ENCODE assay signal across 11 mouse cellular contexts in the genomic region with DNA sequence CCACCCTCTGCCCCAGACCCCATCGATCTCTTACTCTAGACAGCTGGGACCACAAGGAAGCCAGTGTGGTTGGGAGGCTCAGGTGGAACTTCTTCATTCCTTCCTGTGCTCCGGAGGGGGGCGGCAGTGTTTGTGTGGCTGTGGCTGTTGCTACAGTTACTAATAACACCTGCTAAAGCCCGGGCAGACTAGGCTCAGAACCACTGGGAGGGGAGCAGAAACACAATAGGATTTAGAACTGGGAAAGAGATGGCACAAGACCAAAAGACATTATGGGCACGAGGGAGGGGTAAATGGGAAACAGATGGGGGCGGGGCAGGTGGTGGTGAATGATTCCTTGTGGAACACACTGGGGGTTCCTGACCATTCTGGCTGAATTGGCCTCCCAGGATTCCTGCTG. TPM values are rescaled to one million over a fixed set of nuclear protein-coding genes. Genes with fewer than 3 reads are reported as not detected.
DNase-seq lines count a peak whose midpoint lies in the region; ATAC-seq lines count a peak whose summit lies in the region.
"Had no signal": no experiment of that assay in that cellular context is flagged by ENCODE, and none has a peak within 500 bp of the region (broad histone marks: within the 10 kb centered on the region; RNA-seq: fewer than 3 reads in every experiment).

No protein-coding gene starts in this region.

- 36% methylated on average over 6 of the region's 6 CpGs for WGBS in forebrain, embryonic 14.5 days
- 54% methylated on average over 6 of the region's 6 CpGs for WGBS in forebrain, embryonic 10.5 days

- no peak overlapping the region for H3K4me3 ChIP-seq in forebrain, embryonic 14.5 days (ENCODE audit: low read depth, low read length)
- no peak overlapping the region for H3K4me3 ChIP-seq in forebrain, embryonic 10.5 days
- H3K4me3 ChIP-seq: heart, embryonic 13.5 days had no signal

- no peaks in the 10 kb centered on the region for H3K4me1 ChIP-seq in forebrain, embryonic 14.5 days (ENCODE audit: control insufficient read depth, insufficient read depth, low read length)
- peaks cover 21% of the 10 kb centered on the region for H3K4me1 ChIP-seq in forebrain, embryonic 10.5 days

- H3K27me3 ChIP-seq in forebrain, embryonic 14.5 days (replicated peaks; ENCODE audit: control insufficient read depth, insufficient read depth, low read length): no peaks in the 10 kb centered on the region
- no peaks in the 10 kb centered on the region for H3K27me3 ChIP-seq in forebrain, embryonic 10.5 days (ENCODE audit: poor library complexity, severe bottlenecking)
- H3K27me3 ChIP-seq: heart, embryonic 13.5 days had no signal

- no peaks in the 10 kb centered on the region for H3K36me3 ChIP-seq in forebrain, embryonic 14.5 days (ENCODE audit: control insufficient read depth, insufficient read depth, low read length)
- no peaks in the 10 kb centered on the region for H3K36me3 ChIP-seq in forebrain, embryonic 10.5 days (replicated peaks)
- H3K36me3 ChIP-seq: heart, embryonic 13.5 days had no signal

- no peak overlapping the region for H3K27ac ChIP-seq in forebrain, embryonic 14.5 days (ENCODE audit: low read depth, low read length)
- no peak overlapping the region for H3K27ac ChIP-seq in forebrain, embryonic 10.5 days

- H3K9ac ChIP-seq in forebrain, embryonic 14.5 days (ENCODE audit: low read length): no peak overlapping the region
- H3K9ac ChIP-seq: heart, embryonic 13.5 days had no signal

- no peak overlapping the region for H3K4me2 ChIP-seq in forebrain, embryonic 14.5 days (ENCODE audit: low read length)
- H3K4me2 ChIP-seq: heart, embryonic 13.5 days had no signal

- no peaks in the 10 kb centered on the region for H3K9me3 ChIP-seq in forebrain, embryonic 14.5 days (replicated peaks; ENCODE audit: control insufficient read depth, low read length)
- H3K9me3 ChIP-seq in forebrain, embryonic 10.5 days: no peaks in the 10 kb centered on the region
- H3K9me3 ChIP-seq: heart, embryonic 13.5 days had no signal

- peak; percentile 38 for DNase-seq in forebrain, embryonic 14.5 days (ENCODE audit: low spot score)
- DNase-seq in forebrain, embryonic 10.5 days (ENCODE audit: extremely low spot score, low spot score): no peak
- peak; percentile 44 for DNase-seq in retina, postnatal 1 day
- DNase-seq in retina, embryonic 14.5 days (ENCODE audit: low spot score): no peak
- peak; percentile 47 for DNase-seq in lung, postnatal 36 days
- no peak for DNase-seq in right cerebral cortex, postnatal 10 days (ENCODE audit: low spot score in 2 of 2)
- DNase-seq in cerebellum, postnatal 10 days: no peak
- no peak for DNase-seq in MN1 (ENCODE audit: low spot score)
- DNase-seq: cerebellum, postnatal 25 days had no signal

- no peak for ATAC-seq in forebrain, embryonic 14.5 days
- ATAC-seq: midbrain, embryonic 16.5 days had no signal

RNA-seq across cellular contexts. Expression of a gene that starts 47.4 kb away (rescaled TPM):
- polyA plus RNA-seq in forebrain, embryonic 14.5 days (2014; fragmentation: Nextera tagmentation; extraction: Ambion mirVana): not detected in 2 replicates
- polyA plus RNA-seq in forebrain, embryonic 10.5 days (2016; fragmentation: Nextera tagmentation; extraction: Ambion mirVana): not detected in 2 replicates
- polyA plus RNA-seq: midbrain, embryonic 16.5 days had no signal

RNA-seq across cellular contexts. Expression of a gene that starts 55.7 kb away (rescaled TPM):
- polyA plus RNA-seq in forebrain, embryonic 14.5 days (2014; fragmentation: Nextera tagmentation; extraction: Ambion mirVana): 0.32 and 0.38 TPM in 2 replicates
- polyA plus RNA-seq in forebrain, embryonic 10.5 days (2016; fragmentation: Nextera tagmentation; extraction: Ambion mirVana): not detected in 2 replicates

Comparison
In these comparisons a context has a peak if more than half of its experiments do, and no peak if none do; other contexts are left out.
1. DNase-seq: peak in forebrain, embryonic 14.5 days (single experiment), retina, postnatal 1 day (single experiment) and lung, postnatal 36 days (single experiment); none in forebrain, embryonic 10.5 days (single experiment), retina, embryonic 14.5 days (single experiment), right cerebral cortex, postnatal 10 days (0 of 2), cerebellum, postnatal 10 days (0 of 2) and MN1 (single experiment).